Mouse (Mus musculus) CD4-positive, CD25-positive, alpha-beta regulatory T cell, adult 2 months (primary cell): ENCODE measurements around the gene Ssbp2.

Source experiments
- DNase-seq: peaks from one replicate; pipeline ENCODE4 v3.0.0-alpha.2; 2012; ENCODE audit warnings: low read depth, low spot score

Ssbp2 gene

GRCm38 (mm10) chr13:91529821-91530220 is 69.7 kb downstream of the Ssbp2 start:
- DNase-seq, result no peak

- no peak for DNase-seq
Observed at GRCm38 (mm10) chr13:91536711-91537110, 76.6 kb downstream of the Ssbp2 start.

GRCm38 (mm10) chr13:91540145-91541068 is 80.3 kb downstream of the Ssbp2 start:
- DNase-seq, result no peak

GRCm38 (mm10) chr13:91541069-91541429 is 81.0 kb downstream of the Ssbp2 start:
- peak; percentile 69 for DNase-seq

GRCm38 (mm10) chr13:91543555-91543954 is 83.5 kb downstream of the Ssbp2 start:
- no peak for DNase-seq

GRCm38 (mm10) chr13:91564047-91564446 is 104.0 kb downstream of the Ssbp2 start:
- no peak for DNase-seq

- DNase-seq, result no peak
Observed at GRCm38 (mm10) chr13:91564755-91565154, 104.7 kb downstream of the Ssbp2 start.

- DNase-seq, result no peak
Observed at GRCm38 (mm10) chr13:91581504-91581903, 121.4 kb downstream of the Ssbp2 start.

- no peak for DNase-seq
Observed at GRCm38 (mm10) chr13:91582212-91582611, 122.1 kb downstream of the Ssbp2 start.

- DNase-seq, result no peak
Observed at GRCm38 (mm10) chr13:91586368-91586767, 126.3 kb downstream of the Ssbp2 start.

GRCm38 (mm10) chr13:91588475-91588874 is 128.4 kb downstream of the Ssbp2 start:
- DNase-seq, result no peak

GRCm38 (mm10) chr13:91591863-91592262 is 131.8 kb downstream of the Ssbp2 start:
- DNase-seq, result no peak

- no peak for DNase-seq
Observed at GRCm38 (mm10) chr13:91595284-91595683, 135.2 kb downstream of the Ssbp2 start.

GRCm38 (mm10) chr13:91599594-91599993 is 139.5 kb downstream of the Ssbp2 start:
- no peak for DNase-seq

- DNase-seq, result no peak
Observed at GRCm38 (mm10) chr13:91605043-91605840, 145.2 kb downstream of the Ssbp2 start.

GRCm38 (mm10) chr13:91610601-91611000 is 150.5 kb downstream of the Ssbp2 start:
- no peak for DNase-seq

- no peak for DNase-seq
Observed at GRCm38 (mm10) chr13:91611909-91612308, 151.8 kb downstream of the Ssbp2 start.

GRCm38 (mm10) chr13:91612578-91612977 is 152.5 kb downstream of the Ssbp2 start:
- DNase-seq, result no peak

- no peak for DNase-seq
Observed at GRCm38 (mm10) chr13:91616050-91616449, 156.0 kb downstream of the Ssbp2 start.

- DNase-seq, result no peak
Observed at GRCm38 (mm10) chr13:91616876-91617275, 156.8 kb downstream of the Ssbp2 start.

- DNase-seq, result no peak
Observed at GRCm38 (mm10) chr13:91619431-91619830, 159.3 kb downstream of the Ssbp2 start.

- no peak for DNase-seq
Observed at GRCm38 (mm10) chr13:91620541-91620940, 160.5 kb downstream of the Ssbp2 start.
